Mouse (Mus musculus) heart, postnatal 0 days (tissue): ENCODE measurements around the gene Washc2.

Experiments
- CTCF ChIP-seq: IDR thresholded peaks from 2 replicates; pipeline ENCODE4 v1.5.1; 2016; ENCODE audit warnings: antibody characterized with exemption, control low read depth, low read depth
- EP300 ChIP-seq: IDR thresholded peaks from 2 replicates; pipeline ENCODE4 v1.6.1; 2016; ENCODE audit warnings: antibody characterized with exemption, low read depth

- TF ChIP-seq CTCF: no peak
- TF ChIP-seq EP300: no peak
These were observed 103.6 kb downstream of the Washc2 start for GRCm38 (mm10) chr6:116311411-116311810.
